Mouse (Mus musculus): Measurements from ENCODE around the gene Fbxw8.

DNA sequence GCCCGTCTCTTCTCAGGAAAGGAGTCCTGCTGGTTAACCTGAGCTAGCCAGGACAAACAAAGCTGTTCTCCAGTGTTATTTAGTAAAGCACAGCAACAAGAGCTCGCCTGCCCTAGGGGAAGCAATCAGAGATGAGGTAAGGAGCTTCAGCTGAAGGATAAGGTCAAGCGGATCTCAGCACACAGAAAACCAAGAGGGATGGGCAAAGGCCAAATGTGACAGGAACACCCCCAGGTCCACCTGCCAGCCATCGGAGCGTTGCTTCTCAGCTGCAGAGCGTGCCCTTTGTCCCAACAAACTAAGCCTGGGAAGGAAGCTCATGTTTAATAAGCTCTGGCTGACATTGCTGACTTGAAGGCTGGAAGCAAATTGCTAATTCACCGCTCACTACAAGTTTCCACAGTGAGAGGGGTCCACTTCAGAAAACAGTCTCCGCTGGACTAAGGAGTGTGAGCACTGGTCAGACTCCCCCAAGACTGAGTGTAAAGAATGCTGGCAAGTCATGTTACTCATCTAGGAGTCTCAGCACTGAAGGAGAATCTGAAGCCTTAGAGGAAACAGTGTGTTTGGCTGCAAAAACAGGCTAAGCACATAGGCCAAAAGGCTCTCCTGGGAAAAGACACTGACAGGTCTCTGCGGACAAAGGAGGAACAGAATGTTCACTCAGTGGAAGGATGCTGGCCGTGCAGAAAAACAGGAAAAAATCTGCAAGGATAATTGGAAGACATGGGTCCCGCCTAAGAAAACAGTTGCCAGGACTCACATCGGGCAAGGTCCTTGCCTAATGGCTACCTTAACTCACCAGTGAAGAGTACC is 11.8 kb downstream of the Fbxw8 start:
- TF ChIP-seq POLR2A (IDR thresholded peaks at IDR 0.05; ENCODE audit: control insufficient read depth, low read depth, low read length): no peak
- no peak for TF ChIP-seq CTCF (IDR thresholded peaks at IDR 0.05; ENCODE audit: control insufficient read depth, insufficient read depth, insufficient replicate concordance, low read depth, low read length)
